Mouse (Mus musculus) embryonic facial prominence, embryonic 13.5 days (tissue): ENCODE results near the gene Ablim1. TPM values are rescaled to one million over a fixed set of nuclear protein-coding genes. Genes with fewer than 3 reads are reported as not detected.
A peak's percentile ranks its signal among the peaks of the same experiment; 100 is the strongest.

Experiments used
- ATAC-seq: fragments of 200-750 bp; cut with Nextera tagmentation; 2 replicates; pipeline ENCODE4 v1.8.0; 2017; ENCODE audit warnings: low read depth; ENCODE audit not compliant: insufficient number of reproducible peaks, insufficient read depth, low FRiP score, low TSS enrichment
- H3K27ac ChIP-seq: fragments of 300-500 bp; sonication (generic); 2 replicates; pipeline ENCODE4 v1.5.1; 2015; ENCODE audit warnings: moderate library complexity, mild to moderate bottlenecking, inconsistent platforms
- H3K27me3 ChIP-seq: fragments of 300-500 bp; sonication (generic); 2 replicates; pipeline ENCODE4 v1.6.1; 2015; ENCODE audit warnings: mild to moderate bottlenecking, inconsistent platforms
- H3K36me3 ChIP-seq: fragments of 300-500 bp; sonication (generic); 2 replicates; pipeline ENCODE4 v1.6.1; 2015; ENCODE audit warnings: mild to moderate bottlenecking, inconsistent platforms
- H3K4me1 ChIP-seq: fragments of 300-500 bp; sonication (generic); 2 replicates; pipeline ENCODE4 v1.6.1; 2015; ENCODE audit warnings: inconsistent platforms
- H3K4me2 ChIP-seq: fragments of 300-500 bp; sonication (generic); 2 replicates; pipeline ENCODE4 v1.6.1; 2015; ENCODE audit warnings: moderate library complexity, mild to moderate bottlenecking, inconsistent platforms
- H3K4me3 ChIP-seq: fragments of 300-500 bp; sonication (generic); 2 replicates; pipeline ENCODE4 v1.5.1; 2015; ENCODE audit warnings: mild to moderate bottlenecking, inconsistent platforms
- H3K9ac ChIP-seq: fragments of 300-500 bp; sonication (generic); 2 replicates; pipeline ENCODE4 v1.6.1; 2015; ENCODE audit warnings: mild to moderate bottlenecking, inconsistent platforms
- H3K9me3 ChIP-seq: fragments of 300-500 bp; sonication (generic); 2 replicates; pipeline ENCODE4 v1.6.1; 2016; ENCODE audit warnings: inconsistent platforms
- WGBS: fragments of 180-500 bp; shearing (Covaris S2); methylation state at CpG from one replicate; pipeline ENCODE4 v1.1.7; 2015; ENCODE audit warnings: mixed read lengths; 5-methylcytosine and 5-hydroxymethylcytosine counted together
- polyA plus RNA-seq: library from polyadenylated mRNA; unstranded; fragments of >200 nt; fragmentation: Nextera tagmentation; extraction: Ambion mirVana; gene quantifications from 2 replicates; pipeline ENCODE4 v1.2.1, GENCODE M21; 2015

Gene Ablim1
- polyA plus RNA-seq, 1 experiment from 2014 or later, result 33.3 TPM

DNA sequence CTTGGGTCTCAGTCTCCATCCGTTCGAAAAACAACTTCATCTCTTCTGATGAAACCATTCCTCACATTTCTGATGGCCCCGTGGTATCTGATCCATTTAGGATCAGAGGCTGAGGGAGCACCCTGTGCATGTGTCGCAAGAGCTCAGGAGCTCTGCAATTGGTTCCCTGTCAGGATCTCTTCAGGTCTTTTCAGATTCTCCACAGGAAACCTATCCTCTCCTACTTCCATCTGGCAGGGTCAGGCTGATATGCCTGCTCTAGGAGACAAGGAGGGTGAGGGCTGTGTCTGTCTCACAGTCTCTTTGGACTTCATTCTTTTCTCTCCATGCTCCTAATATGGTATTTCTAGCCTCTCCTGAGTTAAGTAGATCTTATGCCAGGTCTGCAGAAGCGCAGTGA, 43.1 kb upstream of the Ablim1 start:
- no peak for ATAC-seq
- Histone ChIP-seq H3K4me1 (peaks cover 44% of the 10 kb centered on the region), H3K36me3 (no peaks in the 10 kb centered on the region), H3K9me3 (no peaks in the 10 kb centered on the region), H3K4me2 (no peak overlapping the region), H3K9ac (no peak overlapping the region), H3K27me3 (no peaks in the 10 kb centered on the region), H3K27ac (no peak overlapping the region), H3K4me3 (no peak overlapping the region)
- WGBS, result 87% methylated on average over 5 of the region's 5 CpGs

GRCm38 (mm10) chr19:57357244-57357643, 42.5 kb upstream of the Ablim1 start:
- ATAC-seq, result no peak
- no peaks in the 10 kb centered on the region for H3K9me3 ChIP-seq
- H3K27me3 ChIP-seq, result no peaks in the 10 kb centered on the region
- peaks cover 43% of the 10 kb centered on the region for H3K4me1 ChIP-seq
- no peak overlapping the region for H3K27ac ChIP-seq
- no peak overlapping the region for H3K4me2 ChIP-seq
- H3K36me3 ChIP-seq, result no peaks in the 10 kb centered on the region
- no peak overlapping the region for H3K4me3 ChIP-seq
- 85% methylated on average over 6 of the region's 6 CpGs for WGBS
- no peak overlapping the region for H3K9ac ChIP-seq

DNA sequence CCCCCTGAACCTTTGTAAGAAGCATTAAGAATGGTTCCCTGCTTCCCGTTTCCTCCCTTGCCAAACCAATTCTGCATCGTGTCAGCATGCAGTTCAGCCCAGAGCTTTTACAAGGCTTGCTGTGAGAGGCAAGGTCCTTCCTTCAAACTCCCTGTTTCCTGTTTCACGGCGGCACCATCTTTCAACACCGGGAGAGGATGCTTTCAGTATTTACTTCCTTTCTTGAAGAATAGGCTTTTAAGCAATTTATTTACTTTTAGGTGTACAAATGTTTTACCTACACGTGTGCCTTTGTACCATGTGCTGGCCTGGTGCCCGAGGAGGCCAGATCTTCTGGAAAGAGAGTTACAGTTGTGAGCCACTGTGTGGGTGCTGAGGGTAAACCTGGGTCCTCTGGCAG, 41.6 kb upstream of the Ablim1 start:
- Histone ChIP-seq H3K27me3 (no peaks in the 10 kb centered on the region), H3K9me3 (no peaks in the 10 kb centered on the region), H3K4me3 (no peak overlapping the region), H3K36me3 (no peaks in the 10 kb centered on the region), H3K4me2 (no peak overlapping the region), H3K4me1 (peaks cover 43% of the 10 kb centered on the region), H3K9ac (no peak overlapping the region), H3K27ac (peak overlapping the region; percentile 51; the same call in 1 of the 2 replicates)
- ATAC-seq, result no peak
- WGBS, result 77% methylated on average over 7 of the region's 7 CpGs

DNA sequence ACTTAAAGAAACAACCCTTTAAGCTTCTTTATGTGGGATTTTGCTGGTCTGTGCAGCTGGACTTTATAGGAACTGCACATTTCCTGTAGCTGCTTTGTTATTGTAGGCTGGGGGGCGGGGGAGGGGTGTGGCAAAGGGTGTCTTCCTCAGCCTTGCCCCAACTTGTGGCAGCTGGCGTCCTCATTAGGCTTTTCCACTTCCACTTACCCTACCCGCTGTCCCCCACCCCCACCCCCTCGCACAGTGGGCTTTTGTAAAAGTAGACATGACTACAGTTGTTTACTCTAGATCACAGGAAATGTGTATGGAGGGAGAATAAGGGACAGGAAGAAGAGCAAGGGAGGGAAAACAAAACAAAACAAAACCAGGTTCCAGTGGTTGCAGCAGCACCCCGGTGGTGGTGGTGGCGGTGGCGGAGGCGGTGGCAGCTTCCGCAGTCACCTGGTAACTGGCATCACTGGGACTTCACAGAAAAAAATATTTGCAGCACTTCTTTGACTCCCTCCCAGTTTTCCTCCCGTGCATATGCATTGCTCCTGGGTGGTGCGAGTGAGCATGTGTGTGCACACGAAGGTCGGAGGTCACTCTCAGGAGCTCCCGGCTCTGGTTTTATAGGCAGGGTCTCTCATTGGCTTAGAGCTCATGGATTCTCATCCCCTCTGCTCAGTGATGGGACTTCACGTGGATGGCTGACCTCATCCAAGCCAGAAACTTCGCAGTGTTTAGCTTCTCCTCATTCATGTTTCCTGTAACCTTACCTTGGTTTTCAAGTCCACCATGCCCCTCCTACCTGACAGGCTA, 40.9 kb upstream of the Ablim1 start:
- ATAC-seq, result no peak
- Histone ChIP-seq H3K27me3 (no peaks in the 10 kb centered on the region), H3K9ac (no peak overlapping the region), H3K4me1 (peaks cover 43% of the 10 kb centered on the region), H3K27ac (peak overlapping the region; percentile 51; the same call in 1 of the 2 replicates), H3K9me3 (no peaks in the 10 kb centered on the region), H3K4me2 (no peak overlapping the region), H3K4me3 (no peak overlapping the region), H3K36me3 (no peaks in the 10 kb centered on the region)
- WGBS, result 65% methylated on average over 16 of the region's 16 CpGs

DNA sequence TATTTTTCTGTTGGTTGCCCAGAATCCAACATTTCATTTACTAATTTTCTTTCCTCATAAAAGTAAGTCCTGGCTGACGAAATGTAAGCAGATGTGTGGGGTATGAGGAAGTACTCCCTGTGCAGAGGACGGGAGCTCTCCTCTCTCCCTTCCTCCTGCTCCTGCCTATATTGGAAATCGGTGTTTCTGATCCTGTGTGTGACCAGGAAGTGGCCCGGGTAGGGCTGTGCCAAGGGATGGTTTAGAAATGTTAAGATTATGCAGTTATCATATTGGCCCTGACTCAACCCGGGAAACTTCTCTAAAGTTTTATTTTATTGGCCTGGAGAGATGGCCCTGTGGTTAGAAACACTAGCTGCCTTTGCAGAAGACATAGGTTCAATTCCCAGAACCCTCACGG, 40.0 kb upstream of the Ablim1 start:
- WGBS, result 78% methylated on average over 6 of the region's 6 CpGs
- H3K9me3 ChIP-seq, result no peaks in the 10 kb centered on the region
- no peak overlapping the region for H3K4me3 ChIP-seq
- no peak overlapping the region for H3K9ac ChIP-seq
- H3K36me3 ChIP-seq, result no peaks in the 10 kb centered on the region
- ATAC-seq, result no peak
- peaks cover 36% of the 10 kb centered on the region for H3K4me1 ChIP-seq
- no peaks in the 10 kb centered on the region for H3K27me3 ChIP-seq
- H3K27ac ChIP-seq, result peak overlapping the region; percentile 51; the same call in 1 of the 2 replicates
- H3K4me2 ChIP-seq, result no peak overlapping the region

DNA sequence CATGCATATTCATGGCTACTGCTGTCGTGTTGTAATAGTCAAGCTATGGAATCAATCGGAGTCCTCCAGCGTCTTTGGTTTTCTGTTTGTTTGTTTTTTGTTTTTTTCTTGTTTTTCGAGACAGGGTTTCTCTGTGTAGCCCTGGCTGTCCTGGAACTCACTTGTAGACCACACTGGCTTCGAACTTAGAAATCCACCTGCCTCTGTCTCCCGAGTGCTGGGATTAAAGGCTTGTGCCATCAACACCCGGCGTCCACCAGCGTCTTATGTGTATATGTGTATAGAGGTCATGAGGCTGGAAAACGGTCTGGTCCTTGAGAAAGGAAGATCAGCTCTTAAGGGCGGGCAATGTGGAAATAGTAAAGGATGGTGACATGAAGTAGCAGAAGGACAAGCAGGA, 39.3 kb upstream of the Ablim1 start:
- Histone ChIP-seq H3K9me3 (no peaks in the 10 kb centered on the region), H3K4me2 (no peak overlapping the region), H3K36me3 (no peaks in the 10 kb centered on the region), H3K27me3 (no peaks in the 10 kb centered on the region), H3K9ac (no peak overlapping the region), H3K27ac (no peak overlapping the region), H3K4me3 (no peak overlapping the region), H3K4me1 (peaks cover 34% of the 10 kb centered on the region)
- 91% methylated on average over 11 of the region's 11 CpGs for whole genome bisulfite sequencing
- no peak for ATAC-seq

- H3K27me3 ChIP-seq, result no peaks in the 10 kb centered on the region
- WGBS, result 87% methylated on average over 10 of the region's 10 CpGs
These were observed 38.5 kb upstream of the Ablim1 start for GRCm38 (mm10) chr19:57353228-57353627.

DNA sequence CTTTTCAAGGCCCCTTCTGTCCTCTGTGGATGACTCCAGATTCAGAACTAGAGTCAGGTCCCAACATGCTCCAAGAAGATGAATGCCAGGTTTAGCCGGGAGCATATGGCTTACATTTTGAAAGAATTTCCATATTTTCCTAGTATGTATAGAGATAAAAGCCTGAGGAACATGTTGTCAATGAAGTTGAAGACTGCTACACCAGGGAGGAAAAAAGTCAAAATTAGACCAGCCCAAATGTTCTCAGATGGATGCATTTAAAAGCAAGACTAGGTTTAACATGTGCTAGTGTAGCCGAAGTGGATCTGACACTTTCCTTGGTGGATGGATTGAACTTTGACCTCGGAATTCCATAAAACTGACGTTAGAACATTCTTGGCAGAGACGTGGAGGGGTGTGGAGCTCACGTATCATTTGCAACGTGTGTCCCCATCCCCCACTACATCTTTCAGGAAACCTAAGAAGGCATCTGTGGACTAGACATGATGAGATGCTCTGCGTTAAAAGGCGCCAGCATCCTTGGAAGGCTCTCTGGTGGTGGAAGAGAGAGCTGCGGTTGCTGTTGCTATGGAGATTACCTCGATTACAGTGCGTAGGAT, 37.7 kb upstream of the Ablim1 start:
- peaks cover 5% of the 10 kb centered on the region for H3K9me3 ChIP-seq
- H3K4me3 ChIP-seq, result no peak overlapping the region
- no peaks in the 10 kb centered on the region for H3K27me3 ChIP-seq
- peaks cover 27% of the 10 kb centered on the region for H3K4me1 ChIP-seq
- no peak for ATAC-seq
- 40% methylated on average over 12 of the region's 12 CpGs for WGBS
- H3K9ac ChIP-seq, result no peak overlapping the region
- H3K27ac ChIP-seq, result peak overlapping the region; percentile 72
- no peaks in the 10 kb centered on the region for H3K36me3 ChIP-seq
- no peak overlapping the region for H3K4me2 ChIP-seq

More at GRCm38 (mm10) chr19:57353228-57353627, 38.5 kb upstream of the Ablim1 start:
- no peak for ATAC-seq
- Histone ChIP-seq H3K27ac (peak overlapping the region; percentile 72), H3K4me2 (no peak overlapping the region), H3K36me3 (no peaks in the 10 kb centered on the region), H3K4me3 (no peak overlapping the region), H3K9ac (no peak overlapping the region), H3K9me3 (no peaks in the 10 kb centered on the region), H3K4me1 (peaks cover 27% of the 10 kb centered on the region)

GRCm38 (mm10) chr19:57349096-57349495, 34.4 kb upstream of the Ablim1 start:
- peaks cover 14% of the 10 kb centered on the region for H3K4me1 ChIP-seq
- H3K9me3 ChIP-seq, result peaks cover 10% of the 10 kb centered on the region
- H3K4me3 ChIP-seq, result no peak overlapping the region
- H3K9ac ChIP-seq, result no peak overlapping the region
- no peaks in the 10 kb centered on the region for H3K36me3 ChIP-seq
- no peak for ATAC-seq
- H3K27ac ChIP-seq, result no peak overlapping the region
- H3K27me3 ChIP-seq, result no peaks in the 10 kb centered on the region
- H3K4me2 ChIP-seq, result no peak overlapping the region

DNA sequence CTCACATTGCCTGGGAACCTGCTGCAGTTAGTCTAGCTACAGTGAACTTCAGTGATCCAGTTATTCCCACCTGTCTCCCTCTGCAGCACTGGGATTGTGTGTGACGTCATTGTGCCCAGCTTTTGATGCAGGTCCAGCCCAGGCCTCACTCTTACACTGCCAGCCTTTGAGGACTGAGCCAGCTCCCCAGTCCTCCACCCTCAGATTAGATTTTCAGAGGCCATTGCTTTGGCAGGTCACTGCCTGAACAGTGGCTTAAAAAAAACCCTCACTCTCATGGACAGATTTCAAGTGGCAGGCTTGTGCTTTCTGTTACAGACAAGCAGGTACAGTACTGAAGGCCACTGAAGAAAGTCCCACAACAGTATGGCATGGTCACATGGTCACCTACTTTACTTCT, 30.0 kb upstream of the Ablim1 start:
- Histone ChIP-seq H3K9ac (no peak overlapping the region), H3K27ac (no peak overlapping the region), H3K4me2 (no peak overlapping the region), H3K9me3 (peaks cover 10% of the 10 kb centered on the region), H3K27me3 (no peaks in the 10 kb centered on the region), H3K36me3 (no peaks in the 10 kb centered on the region), H3K4me3 (no peak overlapping the region), H3K4me1 (no peaks in the 10 kb centered on the region)
- 63% methylated on average over 1 of the region's 1 CpGs for WGBS
- ATAC-seq, result no peak

DNA sequence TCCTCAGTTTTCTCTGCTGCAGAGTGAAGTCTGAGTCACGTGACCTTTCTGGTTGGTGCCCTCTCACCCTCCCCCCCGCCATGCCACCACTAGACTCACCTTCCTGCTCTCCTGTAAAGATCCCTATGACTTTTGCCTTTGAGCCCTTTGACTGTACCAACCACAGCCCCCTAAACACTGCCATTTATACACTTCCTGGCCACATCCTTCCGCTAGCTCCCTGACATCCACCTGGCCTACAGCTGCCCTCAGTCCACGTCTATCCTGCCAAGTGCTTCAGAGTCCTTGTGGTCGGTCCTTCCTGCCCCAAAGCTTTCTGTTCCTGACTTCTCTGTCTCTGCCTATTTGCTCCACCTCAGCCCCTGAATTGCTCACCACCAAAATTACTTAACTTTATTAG, 29.1 kb upstream of the Ablim1 start:
- Histone ChIP-seq H3K4me3 (no peak overlapping the region), H3K4me2 (no peak overlapping the region), H3K9me3 (peaks cover 10% of the 10 kb centered on the region), H3K36me3 (no peaks in the 10 kb centered on the region), H3K27ac (no peak overlapping the region), H3K4me1 (no peaks in the 10 kb centered on the region), H3K27me3 (no peaks in the 10 kb centered on the region), H3K9ac (no peak overlapping the region)
- 78% methylated on average over 5 of the region's 5 CpGs for WGBS
- no peak for ATAC-seq
